Mouse (Mus musculus): ENCODE results near the gene Usp7. TPM values are rescaled to one million over a fixed set of nuclear protein-coding genes. Genes with fewer than 3 reads are reported as not detected.
A peak's percentile ranks its signal among the peaks of the same experiment; 100 is the strongest.

Gene Usp7
- polyA plus RNA-seq, 1 experiment from 2014 or later = 34.7 TPM

- Histone ChIP-seq H3K9me3 (no peaks in the 10 kb centered on the region), H3K4me1 (peaks cover 19% of the 10 kb centered on the region), H3K27me3 (replicated peaks) (0 out of 2 replicates have a peak, but pooled peaks cover 3% of the 10 kb centered on the region), H3K27ac (no peak overlapping the region), H3K9ac (no peak overlapping the region), H3K4me3 (no peak overlapping the region), H3K36me3 (no peaks in the 10 kb centered on the region), H3K4me2 (replicated peaks) (no peak overlapping the region)
- ATAC-seq (ENCODE audit: low FRiP score, low read depth) = no peak
- WGBS = 4% methylated on average over 8 of the region's 8 CpGs
These were observed 117.9 kb downstream of the Usp7 start for GRCm38 (mm10) chr16:8674165-8674564.

- ATAC-seq (ENCODE audit: low FRiP score, low read depth) = no peak
- Histone ChIP-seq H3K27ac (no peak overlapping the region), H3K9ac (no peak overlapping the region), H3K36me3 (peaks cover 6% of the 10 kb centered on the region; the same call in 1 of the 2 replicates), H3K4me2 (replicated peaks) (no peak overlapping the region), H3K27me3 (replicated peaks) (0 out of 2 replicates have a peak, but pooled peaks cover 3% of the 10 kb centered on the region), H3K4me3 (no peak overlapping the region), H3K9me3 (no peaks in the 10 kb centered on the region), H3K4me1 (peaks cover 27% of the 10 kb centered on the region)
- 69% methylated on average over 6 of the region's 6 CpGs for WGBS
These were observed 118.8 kb downstream of the Usp7 start for GRCm38 (mm10) chr16:8673343-8673742.

- no peak for ATAC-seq (ENCODE audit: low FRiP score, low read depth)
- Histone ChIP-seq H3K27me3 (replicated peaks) (0 out of 2 replicates have a peak, but pooled peaks cover 3% of the 10 kb centered on the region), H3K4me1 (peaks cover 32% of the 10 kb centered on the region), H3K9me3 (no peaks in the 10 kb centered on the region), H3K4me2 (replicated peaks) (peak overlapping the region; percentile 83), H3K36me3 (peaks cover 6% of the 10 kb centered on the region; the same call in 1 of the 2 replicates), H3K4me3 (no peak overlapping the region), H3K27ac (no peak overlapping the region), H3K9ac (no peak overlapping the region)
These were observed 119.3 kb downstream of the Usp7 start for GRCm38 (mm10) chr16:8672811-8673210.

DNA sequence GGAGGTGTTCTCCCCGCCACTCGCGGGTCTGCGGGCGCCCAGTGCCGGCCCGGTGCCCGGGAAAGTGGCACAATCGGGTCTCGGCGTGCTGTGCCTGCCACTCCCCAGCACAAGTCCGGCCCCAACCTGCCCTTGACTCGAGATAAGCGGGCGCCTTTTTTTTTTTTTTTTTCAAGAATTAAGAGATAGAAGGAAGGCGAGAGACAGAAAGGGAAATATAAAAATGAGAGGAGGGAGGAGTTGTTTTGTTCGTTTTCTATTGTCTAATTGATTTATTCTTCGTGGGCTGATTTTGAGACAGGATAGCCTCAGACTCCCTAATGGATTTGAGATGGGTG, 119.8 kb downstream of the Usp7 start:
- Histone ChIP-seq H3K4me2 (replicated peaks) (peak overlapping the region; percentile 83), H3K4me3 (peak overlapping the region; percentile 75), H3K4me1 (peaks cover 37% of the 10 kb centered on the region), H3K9ac (peak overlapping the region; percentile 74), H3K27me3 (replicated peaks) (0 out of 2 replicates have a peak, but pooled peaks cover 3% of the 10 kb centered on the region), H3K27ac (no peak overlapping the region), H3K9me3 (no peaks in the 10 kb centered on the region), H3K36me3 (peaks cover 6% of the 10 kb centered on the region; the same call in 1 of the 2 replicates)
- WGBS = under 1% methylated on average over 18 of the region's 18 CpGs
- no peak for ATAC-seq (ENCODE audit: low FRiP score, low read depth)

GRCm38 (mm10) chr16:8671551-8672349, 120.4 kb downstream of the Usp7 start, which contains the start of gene Carhsp1:
TSS of gene Carhsp1 (minus strand) at chr16:8672155.
- under 1% methylated on average over 67 of the region's 67 CpGs for WGBS
- Histone ChIP-seq H3K27me3 (replicated peaks) (0 out of 2 replicates have a peak, but pooled peaks cover 3% of the 10 kb centered on the region), H3K9ac (peak within 1 kb of the TSS; percentile 74), H3K27ac (peak within 1 kb of the TSS; percentile 57; the same call in 1 of the 2 replicates), H3K36me3 (peaks cover 6% of the 10 kb centered on the region; the same call in 1 of the 2 replicates), H3K4me1 (peaks cover 42% of the 10 kb centered on the region), H3K9me3 (no peaks in the 10 kb centered on the region), H3K4me3 (peak within 1 kb of the TSS; percentile 75), H3K4me2 (replicated peaks) (peak within 1 kb of the TSS; percentile 83)
- ATAC-seq (ENCODE audit: low FRiP score, low read depth) = peak; percentile 92

GRCm38 (mm10) chr16:8670041-8671035, 121.8 kb downstream of the Usp7 start:
- peak; percentile 36 for ATAC-seq (ENCODE audit: low FRiP score, low read depth)
- Histone ChIP-seq H3K4me2 (replicated peaks) (peak overlapping the region; percentile 83), H3K9ac (peak overlapping the region; percentile 74), H3K27ac (peak overlapping the region; percentile 26; the same call in 1 of the 2 replicates), H3K9me3 (no peaks in the 10 kb centered on the region), H3K4me1 (peaks cover 56% of the 10 kb centered on the region), H3K36me3 (peaks cover 15% of the 10 kb centered on the region; the same call in 1 of the 2 replicates), H3K27me3 (replicated peaks) (0 out of 2 replicates have a peak, but pooled peaks cover 3% of the 10 kb centered on the region), H3K4me3 (peak overlapping the region; percentile 75)
- WGBS = 5% methylated on average over 14 of the region's 15 CpGs

GRCm38 (mm10) chr16:8669432-8669831, 122.7 kb downstream of the Usp7 start:
- no peak for ATAC-seq (ENCODE audit: low FRiP score, low read depth)
- Histone ChIP-seq H3K4me3 (peak overlapping the region; percentile 75), H3K27me3 (replicated peaks) (0 out of 2 replicates have a peak, but pooled peaks cover 3% of the 10 kb centered on the region), H3K27ac (peak overlapping the region; percentile 26; the same call in 1 of the 2 replicates), H3K36me3 (peaks cover 15% of the 10 kb centered on the region; the same call in 1 of the 2 replicates), H3K9ac (peak overlapping the region; percentile 74), H3K4me2 (replicated peaks) (peak overlapping the region; percentile 83), H3K4me1 (peaks cover 58% of the 10 kb centered on the region), H3K9me3 (no peaks in the 10 kb centered on the region)
- WGBS = 55% methylated on average over 5 of the region's 5 CpGs

DNA sequence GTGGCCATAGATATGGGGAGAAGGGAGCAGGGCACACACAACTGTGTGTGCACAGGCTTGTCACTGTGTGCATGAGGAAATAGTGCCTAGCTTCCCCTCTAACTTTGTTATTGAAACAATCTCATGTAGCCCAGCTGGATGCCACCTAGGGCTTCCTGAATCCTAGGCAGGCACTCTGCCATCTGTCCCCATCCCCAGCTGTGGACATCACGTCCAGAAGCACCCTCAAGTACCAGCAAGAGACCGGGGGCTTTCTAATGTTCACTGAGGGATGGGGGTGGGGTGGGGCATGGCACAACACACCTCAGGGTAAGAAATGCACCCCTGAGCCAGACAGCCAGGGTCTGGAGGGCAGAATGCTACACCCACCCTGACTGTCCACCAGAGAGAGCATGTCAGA, 123.7 kb downstream of the Usp7 start:
- Histone ChIP-seq H3K9ac (0 out of 2 replicates have a peak overlapping the region, but pooled peaks have one; percentile 1), H3K4me3 (no peak overlapping the region)

GRCm38 (mm10) chr16:8667814-8668213, 124.3 kb downstream of the Usp7 start:
- 72% methylated on average over 4 of the region's 4 CpGs for WGBS
- Histone ChIP-seq H3K9ac (peak overlapping the region; percentile 33; the same call in 1 of the 2 replicates), H3K9me3 (no peaks in the 10 kb centered on the region), H3K4me3 (no peak overlapping the region), H3K27me3 (replicated peaks) (no peaks in the 10 kb centered on the region), H3K36me3 (peaks cover 30% of the 10 kb centered on the region), H3K27ac (no peak overlapping the region), H3K4me2 (replicated peaks) (peak overlapping the region; percentile 21), H3K4me1 (peaks cover 70% of the 10 kb centered on the region)
- ATAC-seq (ENCODE audit: low FRiP score, low read depth) = no peak

More for the DNA sequence above, 123.7 kb downstream of the Usp7 start:
- WGBS = 77% methylated on average over 2 of the region's 2 CpGs
- Histone ChIP-seq H3K4me1 (peaks cover 67% of the 10 kb centered on the region), H3K9me3 (no peaks in the 10 kb centered on the region), H3K27me3 (replicated peaks) (0 out of 2 replicates have a peak, but pooled peaks cover 3% of the 10 kb centered on the region), H3K27ac (no peak overlapping the region), H3K36me3 (peaks cover 24% of the 10 kb centered on the region), H3K4me2 (replicated peaks) (peak overlapping the region; percentile 83)
- no peak for ATAC-seq (ENCODE audit: low FRiP score, low read depth)

- Histone ChIP-seq H3K27ac (no peak overlapping the region), H3K9me3 (no peaks in the 10 kb centered on the region), H3K4me3 (no peak overlapping the region), H3K9ac (peak overlapping the region; percentile 33; the same call in 1 of the 2 replicates), H3K4me1 (peaks cover 73% of the 10 kb centered on the region), H3K27me3 (replicated peaks) (no peaks in the 10 kb centered on the region), H3K4me2 (replicated peaks) (peak overlapping the region; percentile 21), H3K36me3 (peaks cover 35% of the 10 kb centered on the region)
- ATAC-seq (ENCODE audit: low FRiP score, low read depth) = no peak
- 85% methylated on average over 7 of the region's 7 CpGs for WGBS
These were observed 124.8 kb downstream of the Usp7 start for GRCm38 (mm10) chr16:8667261-8667660.

DNA sequence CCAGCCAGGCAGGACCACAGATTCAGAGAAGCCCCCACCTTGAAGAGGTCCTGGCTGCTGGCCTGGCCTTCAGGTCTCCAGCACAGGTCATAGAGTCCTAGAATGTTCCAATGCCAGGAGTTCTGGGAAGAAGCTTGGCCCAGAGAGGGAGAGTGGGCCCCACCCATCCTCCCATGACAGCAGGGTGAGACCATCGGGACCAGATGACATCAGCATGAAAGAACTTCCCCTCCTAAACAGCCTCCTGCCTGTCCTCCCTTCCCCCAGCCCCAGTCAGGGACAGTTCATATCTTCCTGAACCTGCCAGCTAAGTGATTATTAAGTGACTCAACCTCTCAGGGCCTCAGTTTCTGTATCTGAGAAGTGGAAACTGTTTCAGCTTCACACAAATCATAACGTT, 125.7 kb downstream of the Usp7 start:
- Histone ChIP-seq H3K4me1 (peaks cover 73% of the 10 kb centered on the region), H3K9me3 (no peaks in the 10 kb centered on the region), H3K4me3 (no peak overlapping the region), H3K27me3 (replicated peaks) (no peaks in the 10 kb centered on the region), H3K27ac (no peak overlapping the region), H3K9ac (no peak overlapping the region), H3K36me3 (peaks cover 43% of the 10 kb centered on the region), H3K4me2 (replicated peaks) (no peak overlapping the region)
- no peak for ATAC-seq (ENCODE audit: low FRiP score, low read depth)
- 73% methylated on average over 2 of the region's 2 CpGs for WGBS

All from neural tube, embryonic 12.5 days (tissue).